Mouse (Mus musculus) monocyte, adult 5-6 weeks (primary cell): ENCODE measurements at regions not wholly inside any gene's neighbourhood (a gene's known extent, or its start where the extent isn't known, plus 50 kb on each side); places are given as distances from the start of the nearest gene placed in this dataset.

ENCODE experiments used
- ATAC-seq: fragments of 153-309, 156-312 bp; replicated peaks from 2 replicates; pipeline ENCODE4 v1.8.0; 2017; ENCODE audit warnings: mild to moderate bottlenecking; ENCODE audit not compliant: low TSS enrichment, insufficient number of reproducible peaks, severe bottlenecking, poor library complexity, low FRiP score

GRCm38 (mm10) chr16:78490245-78490644, 86.3 kb downstream of the D16Ertd472e start:
- peak; percentile 93 for ATAC-seq

GRCm38 (mm10) chr16:78489604-78490003, 86.9 kb downstream of the D16Ertd472e start:
- ATAC-seq = no peak

- ATAC-seq = no peak
Measured at GRCm38 (mm10) chr16:78486531-78486930, 90.0 kb downstream of the D16Ertd472e start.

GRCm38 (mm10) chr16:78484319-78484718, 92.2 kb downstream of the D16Ertd472e start:
- ATAC-seq = no peak

GRCm38 (mm10) chr16:78481571-78481970, 94.9 kb downstream of the D16Ertd472e start:
- no peak for ATAC-seq

GRCm38 (mm10) chr16:78481065-78481464, 95.4 kb downstream of the D16Ertd472e start:
- no peak for ATAC-seq

GRCm38 (mm10) chr16:78480261-78480660, 96.2 kb downstream of the D16Ertd472e start:
- no peak for ATAC-seq

GRCm38 (mm10) chr16:78473456-78473855, 96.5 kb upstream of the Btg3 start:
- peak; percentile 82 for ATAC-seq

GRCm38 (mm10) chr16:78459996-78460395, 83.0 kb upstream of the Btg3 start:
- ATAC-seq = no peak

- ATAC-seq = no peak
Measured at GRCm38 (mm10) chr16:78457731-78458151, 80.7 kb upstream of the Btg3 start.

- ATAC-seq = no peak
Measured at GRCm38 (mm10) chr16:78456345-78456744, 79.4 kb upstream of the Btg3 start.

- no peak for ATAC-seq
Measured at GRCm38 (mm10) chr16:78454509-78454908, 77.5 kb upstream of the Btg3 start.

- ATAC-seq = peak; percentile 76
Measured at GRCm38 (mm10) chr16:78452303-78452702, 75.3 kb upstream of the Btg3 start.

- no peak for ATAC-seq
Measured at GRCm38 (mm10) chr16:78451750-78452149, 74.8 kb upstream of the Btg3 start.

- ATAC-seq = no peak
Measured at GRCm38 (mm10) chr16:78451251-78451650, 74.3 kb upstream of the Btg3 start.

- ATAC-seq = no peak
Measured at GRCm38 (mm10) chr16:78449231-78449630, 72.2 kb upstream of the Btg3 start.

- no peak for ATAC-seq
Measured at GRCm38 (mm10) chr16:78443262-78443661, 66.3 kb upstream of the Btg3 start.

GRCm38 (mm10) chr16:78442830-78443229, 65.8 kb upstream of the Btg3 start:
- ATAC-seq = no peak

- no peak for ATAC-seq
Measured at GRCm38 (mm10) chr16:78441961-78442360, 65.0 kb upstream of the Btg3 start.

GRCm38 (mm10) chr16:78435707-78436106, 58.7 kb upstream of the Btg3 start:
- no peak for ATAC-seq

- ATAC-seq = no peak
Measured at GRCm38 (mm10) chr16:78427470-78428041, 50.6 kb upstream of the Btg3 start.
